Mouse (Mus musculus) liver, postnatal 0 days (tissue): Measurements from ENCODE around the gene Ccdc171.

ENCODE experiments used
- CTCF ChIP-seq: sonication (generic); IDR thresholded peaks from 2 replicates; pipeline ENCODE4 v1.5.1; 2016; ENCODE audit warnings: antibody characterized with exemption, low read depth
- EP300 ChIP-seq: IDR thresholded peaks from 2 replicates; pipeline ENCODE4 v1.6.1; 2016; ENCODE audit warnings: antibody characterized with exemption, low read depth, mild to moderate bottlenecking

GRCm38 (mm10) chr4:83862295-83862694, 336.9 kb downstream of the Ccdc171 start:
- TF ChIP-seq CTCF (no peak), EP300 (no peak)
